Mouse (Mus musculus) CH12.LX (cell line): ENCODE results near the gene Stat1.

Experiments
- CHD2 ChIP-seq: IDR thresholded peaks from 2 replicates; pipeline ENCODE4 v1.6.1; 2011; ENCODE audit warnings: low read length, improper control_type of control experiment
- MAFK ChIP-seq: IDR thresholded peaks from 2 replicates; pipeline ENCODE4 v1.6.1; 2011; ENCODE audit warnings: low read length, improper control_type of control experiment; ENCODE audit not compliant: insufficient replicate concordance
- MEF2A ChIP-seq: IDR thresholded peaks from 2 replicates; pipeline ENCODE4 v1.6.1; 2014; ENCODE audit warnings: low read depth, mild to moderate bottlenecking, inconsistent platforms, low read length, improper control_type of control experiment, borderline replicate concordance
- NRF1 ChIP-seq: IDR thresholded peaks from 2 replicates; pipeline ENCODE4 v1.6.1; 2014; ENCODE audit warnings: low read depth, mild to moderate bottlenecking, inconsistent platforms, low read length, improper control_type of control experiment, moderate library complexity
- POLR2A ChIP-seq: IDR thresholded peaks from 2 replicates; pipeline ENCODE4 v1.6.1; 2011; ENCODE audit warnings: low read depth, mild to moderate bottlenecking, improper control_type of control experiment, low read length
- RCOR1 ChIP-seq: conservative IDR thresholded peaks from 2 replicates; pipeline ENCODE4 v1.6.1; 2012; ENCODE audit warnings: low read depth, mild to moderate bottlenecking, inconsistent platforms, low read length, improper control_type of control experiment
- UBTF ChIP-seq: IDR thresholded peaks from 2 replicates; pipeline ENCODE4 v1.6.1; 2012; ENCODE audit warnings: low read depth, mild to moderate bottlenecking, inconsistent platforms, low read length, improper control_type of control experiment, moderate library complexity
- ZC3H11A ChIP-seq: IDR thresholded peaks from 2 replicates; pipeline ENCODE4 v1.6.1; 2012; ENCODE audit warnings: low read depth, mild to moderate bottlenecking, inconsistent platforms, low read length, improper control_type of control experiment

DNA sequence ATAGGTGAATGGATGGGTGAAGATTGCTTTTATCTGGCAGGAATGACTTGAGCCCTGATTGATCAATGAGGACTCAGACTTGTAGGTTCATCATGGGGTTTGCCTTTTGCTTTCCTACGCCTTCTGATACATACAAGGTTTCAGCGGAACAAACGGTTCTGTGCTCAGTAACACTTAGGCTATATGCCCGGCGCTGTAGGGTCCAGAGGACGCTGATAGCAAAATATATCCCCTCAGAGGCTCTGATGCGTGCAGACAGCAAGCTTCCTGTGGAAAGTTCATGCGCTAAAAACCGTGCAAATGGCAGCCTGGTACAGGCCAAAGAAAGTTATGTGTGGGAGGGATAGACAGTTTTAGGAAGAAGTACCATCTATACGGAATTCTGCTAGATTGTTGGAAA is 951 bp downstream of the Stat1 start:
- TF ChIP-seq MEF2A (no peak), UBTF (no peak), RCOR1 (no peak), NRF1 (no peak), POLR2A (no peak), CHD2 (no peak), ZC3H11A (no peak), MAFK (no peak)
